Mouse (Mus musculus): Measurements from ENCODE around the gene Slc25a23. TPM values are rescaled to one million over a fixed set of nuclear protein-coding genes. Genes with fewer than 3 reads are reported as not detected.

Slc25a23 gene
- polyA plus RNA-seq (2012; rRNA removed; ENCODE audit: low replicate concordance): 9.4 and 27.8 TPM in 2 replicates

GRCm38 (mm10) chr17:57059486-57059977, at the start of gene Slc25a23:
Gene Slc25a23, minus strand, starts transcription at chr17:57059863.

DNA sequence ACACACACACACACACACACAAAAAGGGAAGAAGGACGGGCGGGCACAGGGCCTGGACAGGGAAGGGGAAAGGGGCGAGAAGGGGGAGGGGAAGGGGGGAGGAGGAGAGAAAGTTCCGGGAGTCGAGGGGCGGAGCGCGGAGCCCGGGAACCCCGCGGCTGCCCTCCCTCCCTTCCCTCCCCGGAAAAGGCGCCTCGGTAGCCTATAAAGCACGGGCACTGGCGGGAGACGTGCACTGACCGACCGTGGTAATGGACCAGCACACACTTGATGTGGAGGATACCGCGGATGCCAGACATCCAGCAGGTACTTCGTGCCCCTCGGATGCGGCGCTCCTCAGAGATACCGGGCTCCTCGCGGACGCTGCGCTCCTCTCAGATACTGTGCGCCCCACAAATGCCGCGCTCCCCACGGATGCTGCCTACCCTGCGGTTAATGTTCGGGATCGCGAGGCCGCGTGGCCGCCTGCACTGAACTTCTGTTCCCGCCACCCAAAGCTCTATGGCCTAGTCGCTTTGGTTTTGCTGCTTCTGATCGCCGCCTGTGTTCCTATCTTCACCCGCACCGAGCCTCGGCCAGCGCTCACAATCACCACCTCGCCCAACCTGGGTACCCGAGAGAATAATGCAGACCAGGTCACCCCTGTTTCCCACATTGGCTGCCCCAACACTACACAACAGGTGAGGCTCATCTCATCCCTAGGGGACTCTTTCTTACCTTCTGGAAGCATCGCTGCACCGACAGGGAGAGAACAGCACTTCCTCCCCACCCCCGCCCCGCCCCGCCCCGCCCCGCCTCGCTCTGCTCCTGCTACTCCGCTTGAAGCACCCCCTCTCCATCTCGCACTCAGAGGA, 45.7 kb upstream of the Slc25a23 start, which contains the start of gene Tnfsf9:
Tnfsf9 (plus strand) TSS at position 145 of the 854 bp plus-strand sequence.

DNA sequence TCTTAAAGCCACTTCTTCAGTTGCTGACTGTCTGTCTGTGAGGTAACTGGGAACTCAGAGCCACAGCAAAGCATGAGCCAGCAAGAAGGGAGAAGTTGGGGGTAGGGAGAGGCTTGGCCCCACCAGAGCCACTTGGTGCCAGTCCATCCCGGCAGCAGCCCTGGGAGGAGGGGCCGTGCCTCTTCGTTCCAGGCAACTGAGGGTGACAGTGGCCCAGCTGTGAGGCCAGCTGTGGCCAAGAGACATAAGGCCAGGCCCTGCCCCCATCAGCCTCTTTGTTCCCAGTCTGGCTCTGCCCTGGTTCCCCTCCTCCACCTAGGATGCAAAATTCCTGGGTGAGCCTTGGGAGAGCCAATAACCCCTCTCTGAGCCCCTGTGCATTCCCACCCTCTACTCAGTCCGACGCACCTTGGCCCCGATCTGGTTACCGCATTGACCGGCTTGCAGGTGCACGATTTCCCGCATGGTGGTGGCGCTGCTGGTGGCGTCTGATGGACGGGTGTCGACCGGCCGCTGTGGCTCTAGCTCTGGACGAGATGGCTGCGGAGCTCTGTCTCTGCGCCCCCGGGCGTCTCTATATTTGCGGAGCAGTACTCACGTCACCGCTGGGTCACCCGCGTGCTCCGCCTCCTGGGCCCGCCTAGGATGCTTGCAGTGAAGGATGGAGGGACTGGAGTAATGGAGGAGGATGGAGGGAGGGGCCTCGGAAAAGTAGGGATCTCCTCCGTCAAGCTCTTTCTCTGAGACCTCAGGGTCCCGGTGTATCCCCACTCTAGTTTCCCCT, 27.6 kb upstream of the Slc25a23 start, which contains the start of gene Tubb4a:
Tubb4a (minus strand) TSS at position 734 of the 784 bp plus-strand sequence.

GRCm38 (mm10) chr17:57078336-57078735, 18.7 kb upstream of the Slc25a23 start, which contains the start of gene Dennd1c:
Gene Dennd1c, minus strand, starts transcription at chr17:57078514.

DNA sequence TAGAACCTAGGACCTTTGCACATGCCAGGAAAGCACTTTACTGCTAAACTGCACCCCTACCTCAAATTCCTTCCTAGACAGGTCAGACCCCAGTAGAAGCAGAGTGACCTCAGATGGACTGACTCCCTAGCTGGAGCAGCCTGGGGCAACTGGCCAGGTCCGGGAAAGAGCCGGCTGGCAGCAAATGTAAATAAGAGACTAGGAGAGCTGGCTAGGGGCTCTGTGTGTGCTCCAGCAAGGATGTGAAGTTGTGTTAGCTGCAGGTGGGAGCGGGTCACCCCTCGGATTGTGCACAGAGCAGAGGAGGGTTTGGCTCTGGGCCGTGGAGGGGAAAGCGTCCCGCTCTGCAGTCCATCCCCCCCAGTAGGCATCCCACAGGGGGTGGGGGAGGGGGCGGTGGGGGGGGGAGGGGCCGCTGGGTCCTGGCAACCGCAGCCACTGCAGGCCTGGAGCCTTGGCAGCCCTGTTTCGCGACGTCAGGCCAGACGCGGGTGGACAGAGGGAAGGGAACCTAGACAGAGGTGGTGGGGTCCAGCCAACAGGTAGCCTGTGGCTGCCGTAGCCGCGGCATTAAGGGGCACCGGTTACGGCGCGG, 675 bp downstream of the Slc25a23 start, which contains the start of gene Crb3:
Crb3 (plus strand) TSS at position 215 of the 595 bp plus-strand sequence.

DNA sequence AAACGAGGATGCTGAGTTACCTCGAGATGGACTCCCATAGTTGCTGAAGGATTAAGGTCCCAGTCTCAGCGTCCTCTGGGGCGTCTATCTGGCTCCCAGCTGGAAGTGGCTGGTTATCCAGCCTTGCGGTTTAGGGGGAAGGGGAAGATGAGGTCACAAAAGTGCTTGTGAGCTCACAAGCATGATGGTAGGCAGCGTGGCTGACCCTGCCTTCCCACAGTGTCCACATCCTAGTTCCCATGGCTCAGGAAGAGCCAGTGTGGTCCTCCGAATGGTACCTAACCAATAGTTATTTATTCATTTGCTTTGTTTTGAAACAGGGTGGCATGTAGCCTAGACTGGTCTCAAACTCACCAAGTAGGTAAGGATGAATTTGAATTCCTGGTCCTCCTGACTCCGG, 18.1 kb downstream of the Slc25a23 start, which contains the start of gene Slc25a41:
Slc25a41 (minus strand) TSS at position 101 of the 400 bp plus-strand sequence.

DNA sequence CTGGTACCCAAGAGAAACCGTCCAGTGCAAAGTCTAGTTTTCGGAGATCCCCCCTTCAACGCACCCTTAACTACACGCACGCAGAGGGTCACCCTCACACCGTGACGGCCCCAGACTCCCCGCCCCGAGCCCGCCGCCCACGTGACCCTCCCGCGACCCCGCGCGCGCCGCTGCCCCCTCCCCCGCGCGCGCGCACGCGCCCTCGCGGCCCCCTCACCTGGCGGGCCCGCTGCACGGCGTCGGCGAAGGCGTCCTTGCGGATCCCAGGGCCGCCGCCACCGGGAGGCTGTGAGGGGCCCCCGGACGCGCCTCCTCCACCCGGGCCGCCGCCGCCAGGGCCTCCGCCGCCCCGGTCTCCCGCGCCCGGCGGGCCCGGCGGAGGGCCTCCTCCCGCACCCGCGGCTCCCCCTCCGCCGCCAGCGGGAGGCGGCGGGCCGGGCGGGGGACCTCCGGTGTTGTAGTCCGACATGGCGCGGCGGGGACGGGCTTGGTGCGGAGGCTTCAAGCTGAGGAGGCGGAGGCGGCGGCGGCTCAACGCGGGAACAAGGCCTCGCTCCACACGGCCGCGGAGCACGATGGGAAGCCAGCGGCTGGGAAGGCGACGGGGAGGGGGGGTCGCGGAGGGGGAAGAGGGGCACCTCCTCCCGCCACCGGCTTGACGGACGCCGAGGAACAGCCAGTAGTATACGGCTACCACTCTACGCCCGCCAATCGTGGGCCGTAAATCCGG, 28.6 kb downstream of the Slc25a23 start, which contains the start of gene Khsrp:
Khsrp (minus strand) TSS at position 592 of the 730 bp plus-strand sequence.

GRCm38 (mm10) chr17:57011236-57012141, 48.2 kb downstream of the Slc25a23 start, which contains the start of the genes Gtf2f1 and Gm17949:
Gene Gtf2f1, minus strand, starts transcription at chr17:57011288.
Gene Gm17949, plus strand, starts transcription at chr17:57011469.

DNA sequence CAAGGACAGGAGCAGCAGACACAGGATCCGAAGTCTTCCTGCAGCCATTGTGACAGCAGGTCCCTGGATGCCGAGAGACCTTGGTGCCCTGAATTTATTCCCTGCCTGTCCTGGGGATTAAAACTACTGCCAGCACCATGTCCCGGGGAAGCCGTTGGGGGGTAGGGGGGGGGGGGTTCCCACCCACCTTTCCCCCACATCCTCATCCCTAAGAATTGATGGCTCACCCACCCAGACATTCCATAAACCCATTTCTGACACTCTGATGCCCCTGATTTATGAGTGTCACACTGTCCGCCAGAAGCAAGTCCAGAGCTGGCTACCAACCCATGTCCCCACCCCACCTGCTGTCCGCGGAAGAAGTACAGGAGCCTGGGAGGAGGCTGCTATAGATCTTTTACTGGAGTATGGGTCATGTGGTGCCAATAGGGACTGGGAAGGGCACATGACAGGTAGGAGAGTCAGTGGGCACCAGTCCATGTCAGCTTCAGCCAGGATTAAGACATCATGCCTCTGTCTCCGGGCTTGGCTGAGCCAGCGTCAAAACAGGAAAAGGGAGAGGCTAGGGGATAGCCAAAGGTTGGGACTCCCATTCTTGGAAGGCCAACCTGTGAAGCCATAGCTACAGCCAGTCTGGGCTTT, 59.6 kb downstream of the Slc25a23 start, which contains the start of gene Pspn:
Pspn (minus strand) TSS at position 51 of the 642 bp plus-strand sequence.

GRCm38 (mm10) chr17:56997029-56997667, 62.5 kb downstream of the Slc25a23 start, which contains the start of gene Alkbh7:
Gene Alkbh7, plus strand, starts transcription at chr17:56997339.

Other genes with a start within 250 kb of the Slc25a23 start
- gene Rfx2, start 228.8 kb downstream of the Slc25a23 start, polyA plus RNA-seq (2012; rRNA removed; ENCODE audit: low replicate concordance): 6.4 and 8.5 TPM in 2 replicates
- gene Acsbg2, start 185.4 kb downstream of the Slc25a23 start, polyA plus RNA-seq (2012; rRNA removed; ENCODE audit: low replicate concordance): not detected in 2 replicates
- gene 1700061G19Rik, start 184.4 kb downstream of the Slc25a23 start, polyA plus RNA-seq (2012; rRNA removed; ENCODE audit: low replicate concordance): 0.04 and 0.06 TPM in 2 replicates
- gene Mllt1, start 124.4 kb downstream of the Slc25a23 start, polyA plus RNA-seq (2012; rRNA removed; ENCODE audit: low replicate concordance): 33.7 and 35.2 TPM in 2 replicates
- gene Acer1, start 77.7 kb downstream of the Slc25a23 start, polyA plus RNA-seq (2012; rRNA removed; ENCODE audit: low replicate concordance): 8.5 and 23.4 TPM in 2 replicates
- 131 and 155 TPM in 2 replicates for gene Clpp, start 69.6 kb downstream of the Slc25a23 start, polyA plus RNA-seq (2012; rRNA removed; ENCODE audit: low replicate concordance)
- gene Alkbh7, start 62.5 kb downstream of the Slc25a23 start, polyA plus RNA-seq (2012; rRNA removed; ENCODE audit: low replicate concordance): 57.0 and 71.1 TPM in 2 replicates
- not detected in 2 replicates for gene Pspn, start 59.8 kb downstream of the Slc25a23 start, polyA plus RNA-seq (2012; rRNA removed; ENCODE audit: low replicate concordance)
- gene Gtf2f1, start 48.6 kb downstream of the Slc25a23 start, polyA plus RNA-seq (2012; rRNA removed; ENCODE audit: low replicate concordance): 30.4 and 34.6 TPM in 2 replicates
- 0.08 TPM in 1 of 2 replicates, not detected in the other for gene Gm17949, start 48.4 kb downstream of the Slc25a23 start, polyA plus RNA-seq (2012; rRNA removed; ENCODE audit: low replicate concordance)
- 64.2 and 89.1 TPM in 2 replicates for gene Khsrp, start 28.3 kb downstream of the Slc25a23 start, polyA plus RNA-seq (2012; rRNA removed; ENCODE audit: low replicate concordance)
- gene Slc25a41, start 18.2 kb downstream of the Slc25a23 start, polyA plus RNA-seq (2012; rRNA removed; ENCODE audit: low replicate concordance): not detected in 2 replicates
- 197 and 435 TPM in 2 replicates for gene Crb3, start 758 bp downstream of the Slc25a23 start, polyA plus RNA-seq (2012; rRNA removed; ENCODE audit: low replicate concordance)
- 4.4 and 7.5 TPM in 2 replicates for gene Dennd1c, start 18.7 kb upstream of the Slc25a23 start, polyA plus RNA-seq (2012; rRNA removed; ENCODE audit: low replicate concordance)
- gene Tubb4a, start 27.9 kb upstream of the Slc25a23 start, polyA plus RNA-seq (2012; rRNA removed; ENCODE audit: low replicate concordance): 2.2 and 4.6 TPM in 2 replicates
- 1.7 and 2.6 TPM in 2 replicates for gene Tnfsf9, start 45.5 kb upstream of the Slc25a23 start, polyA plus RNA-seq (2012; rRNA removed; ENCODE audit: low replicate concordance)
- gene Cd70, start 89.9 kb upstream of the Slc25a23 start, polyA plus RNA-seq (2012; rRNA removed; ENCODE audit: low replicate concordance): not detected in 2 replicates
- 0.14 and 0.63 TPM in 2 replicates for gene Tnfsf14, start 134.3 kb upstream of the Slc25a23 start, polyA plus RNA-seq (2012; rRNA removed; ENCODE audit: low replicate concordance)
- gene C3, start 168.3 kb upstream of the Slc25a23 start, polyA plus RNA-seq (2012; rRNA removed; ENCODE audit: low replicate concordance): 7.7 and 16.0 TPM in 2 replicates
- 33.8 and 37.6 TPM in 2 replicates for gene Gpr108, start 188.6 kb upstream of the Slc25a23 start, polyA plus RNA-seq (2012; rRNA removed; ENCODE audit: low replicate concordance)
- gene Trip10, start 189.6 kb upstream of the Slc25a23 start, polyA plus RNA-seq (2012; rRNA removed; ENCODE audit: low replicate concordance): 21.5 and 25.0 TPM in 2 replicates
- 1.3 and 1.6 TPM in 2 replicates for gene Vav1, start 219.2 kb upstream of the Slc25a23 start, polyA plus RNA-seq (2012; rRNA removed; ENCODE audit: low replicate concordance)

Data from duodenum, adult 2 months (tissue).